Mouse (Mus musculus) bone marrow macrophage, adult 2 months (primary cell): ENCODE data around the gene Cpe.

Experiments
- CTCF ChIP-seq: IDR thresholded peaks from 2 replicates; pipeline ENCODE4 v1.5.1; 2012; ENCODE audit warnings: low read depth, mild to moderate bottlenecking, low read length, moderate library complexity
- POLR2A ChIP-seq: IDR thresholded peaks from 2 replicates; pipeline ENCODE4 v1.6.1; 2012; ENCODE audit warnings: mild to moderate bottlenecking, low read depth, low read length, borderline replicate concordance

GRCm38 (mm10) chr8:64703191-64703590 lies 10.3 kb upstream of the Cpe start:
- no peak for TF ChIP-seq CTCF
- no peak for TF ChIP-seq POLR2A
